Mouse (Mus musculus) lung, embryonic 14.5 days (tissue): ENCODE data around the gene Rufy2. TPM values are rescaled to one million over a fixed set of nuclear protein-coding genes. Genes with fewer than 3 reads are reported as not detected.

Experiments used
- ATAC-seq: fragments of 200-750 bp; cut with Nextera tagmentation; 2 replicates; pipeline ENCODE4 v1.8.0; 2017; ENCODE audit warnings: mild to moderate bottlenecking, moderate TSS enrichment, moderate library complexity; ENCODE audit not compliant: insufficient read depth
- DNase-seq: peaks from one replicate; pipeline ENCODE4 v3.0.0-alpha.2; 2015
- H3K27ac ChIP-seq: fragments of 300-500 bp; sonication (generic); 2 replicates; pipeline ENCODE4 v1.5.1; 2014; ENCODE audit warnings: low read depth, mild to moderate bottlenecking, moderate library complexity
- H3K27me3 ChIP-seq: fragments of 300-500 bp; sonication (generic); 2 replicates; pipeline ENCODE4 v1.6.1; 2014; ENCODE audit warnings: low read length, control low read depth; ENCODE audit not compliant: insufficient read depth
- H3K36me3 ChIP-seq: fragments of 300-500 bp; sonication (generic); 2 replicates; pipeline ENCODE4 v1.6.1; 2014; ENCODE audit warnings: control low read depth; ENCODE audit not compliant: insufficient read depth
- H3K4me1 ChIP-seq: fragments of 300-500 bp; sonication (generic); 2 replicates; pipeline ENCODE4 v1.6.1; 2014; ENCODE audit warnings: antibody characterized with exemption, control low read depth; ENCODE audit not compliant: insufficient read depth
- H3K4me2 ChIP-seq: fragments of 300-500 bp; sonication (generic); 2 replicates; pipeline ENCODE4 v1.6.1; 2014; ENCODE audit warnings: mild to moderate bottlenecking
- H3K4me3 ChIP-seq: fragments of 300-500 bp; sonication (generic); 2 replicates; pipeline ENCODE4 v1.5.1; 2014; ENCODE audit warnings: low read depth, low read length
- H3K9ac ChIP-seq: fragments of 300-500 bp; sonication (generic); 2 replicates; pipeline ENCODE4 v1.6.1; 2014
- H3K9me3 ChIP-seq: fragments of 300-500 bp; sonication (generic); 2 replicates; pipeline ENCODE4 v1.6.1; 2016; ENCODE audit warnings: low read depth, low read length, control low read depth
- CTCF ChIP-seq: IDR thresholded peaks from 2 replicates; pipeline ENCODE4 v1.5.1; 2016; ENCODE audit warnings: antibody characterized with exemption, low read depth
- WGBS: fragments of 180-500 bp; shearing (Covaris S2); extraction: QIAGEN DNeasy Blood & Tissue Kit; methylation state at CpG from one replicate; pipeline ENCODE4 v1.1.7; 2014; 5-methylcytosine and 5-hydroxymethylcytosine counted together
- polyA plus RNA-seq: library from polyadenylated mRNA; unstranded; fragments of >200 nt; fragmentation: Nextera tagmentation; extraction: Ambion mirVana; gene quantifications from 2 replicates; pipeline ENCODE4 v1.2.1, GENCODE M21; 2014

The Rufy2 gene
- polyA plus RNA-seq, result 16.9 and 18.8 TPM in 2 replicates

DNA sequence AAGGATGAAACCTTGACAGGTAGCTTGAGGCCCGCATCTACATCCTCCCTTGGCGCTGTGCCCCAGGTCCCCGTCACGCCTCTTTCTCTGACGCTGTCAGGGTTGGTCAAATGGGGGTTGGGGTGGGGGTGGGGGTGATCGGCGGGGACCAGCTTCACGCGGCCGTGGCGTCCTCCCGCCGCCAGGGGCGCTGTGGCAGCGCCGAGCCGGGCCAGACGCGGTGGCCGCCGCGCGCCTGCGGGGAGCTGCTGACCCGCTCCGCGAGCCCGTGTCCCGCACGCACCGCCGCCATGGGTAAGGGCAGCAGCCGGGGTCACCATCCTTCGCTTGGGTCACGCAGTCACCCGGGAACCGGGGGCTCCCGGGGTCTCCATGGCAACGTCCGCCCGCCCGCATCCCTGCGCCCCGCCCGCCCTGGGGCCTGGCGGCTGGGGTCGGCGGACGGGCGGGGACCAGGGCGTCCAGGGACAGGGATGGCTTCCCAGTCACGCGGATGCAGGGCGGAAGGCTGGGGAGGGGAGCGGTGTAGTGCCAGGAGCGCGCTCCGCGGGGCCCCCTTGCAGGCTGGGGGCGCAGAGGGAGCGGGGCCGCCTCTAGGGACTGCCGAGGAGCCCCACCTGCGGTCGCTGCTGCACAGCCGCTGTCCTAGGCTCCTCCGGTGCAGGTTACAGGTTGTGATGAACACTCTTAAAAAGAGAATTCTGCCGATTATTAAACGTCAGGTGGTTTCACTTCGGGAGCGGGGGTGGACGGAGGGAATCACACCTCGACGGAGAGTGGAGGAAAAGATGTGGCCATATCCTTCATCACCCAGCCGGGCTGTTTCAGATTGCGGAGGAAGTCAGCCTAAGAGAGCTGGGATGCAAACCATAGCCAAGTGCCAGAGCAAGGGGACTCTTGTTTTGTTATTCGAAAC, at the start of gene Rufy2:
Rufy2 (plus strand) TSS at position 185 of the 916 bp plus-strand sequence.
- ATAC-seq (peak; percentile 94), DNase-seq (peak; percentile 90)
- Histone ChIP-seq H3K4me3 (peak within 1 kb of the TSS; percentile 88), H3K27me3 (no peaks in the 10 kb centered on the region), H3K27ac (peak within 1 kb of the TSS; percentile 54; the same call in 1 of the 2 replicates), H3K9me3 (no peaks in the 10 kb centered on the region), H3K4me1 (no peaks in the 10 kb centered on the region), H3K4me2 (peak within 1 kb of the TSS; percentile 74), H3K9ac (peak within 1 kb of the TSS; percentile 81), H3K36me3 (peaks cover 15% of the 10 kb centered on the region; the same call in 1 of the 2 replicates)
- WGBS, result under 1% methylated on average over 74 of the region's 77 CpGs
- peak; percentile 51 for TF ChIP-seq CTCF

DNA sequence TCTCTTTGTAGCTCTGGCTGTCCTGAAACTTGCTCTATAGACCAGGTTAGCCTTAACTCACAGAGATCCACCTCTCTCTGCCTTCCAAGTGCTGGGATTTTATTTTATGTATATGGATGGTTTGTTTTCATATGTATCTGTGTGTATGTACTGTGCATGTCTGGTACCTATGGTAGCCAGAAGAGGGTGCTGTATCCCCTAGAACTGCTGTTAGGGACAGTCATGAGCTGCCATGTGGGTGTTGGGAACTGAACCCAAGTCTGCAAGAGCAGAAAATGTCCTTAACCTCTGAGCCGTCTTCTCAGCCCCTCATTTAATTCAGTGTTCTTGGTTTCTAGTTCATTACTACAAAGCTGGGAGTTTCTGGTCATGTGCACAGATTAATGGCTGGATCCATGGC, 47.6 kb upstream of the Rufy2 start:
- ATAC-seq (no peak), DNase-seq (no peak)
- Histone ChIP-seq H3K4me2 (no peak overlapping the region), H3K27me3 (no peaks in the 10 kb centered on the region), H3K9ac (no peak overlapping the region), H3K4me1 (no peaks in the 10 kb centered on the region), H3K27ac (no peak overlapping the region), H3K4me3 (no peak overlapping the region), H3K36me3 (peaks cover 36% of the 10 kb centered on the region), H3K9me3 (no peaks in the 10 kb centered on the region)
- 97% methylated on average over 1 of the region's 1 CpGs for WGBS
- TF ChIP-seq CTCF, result no peak

DNA sequence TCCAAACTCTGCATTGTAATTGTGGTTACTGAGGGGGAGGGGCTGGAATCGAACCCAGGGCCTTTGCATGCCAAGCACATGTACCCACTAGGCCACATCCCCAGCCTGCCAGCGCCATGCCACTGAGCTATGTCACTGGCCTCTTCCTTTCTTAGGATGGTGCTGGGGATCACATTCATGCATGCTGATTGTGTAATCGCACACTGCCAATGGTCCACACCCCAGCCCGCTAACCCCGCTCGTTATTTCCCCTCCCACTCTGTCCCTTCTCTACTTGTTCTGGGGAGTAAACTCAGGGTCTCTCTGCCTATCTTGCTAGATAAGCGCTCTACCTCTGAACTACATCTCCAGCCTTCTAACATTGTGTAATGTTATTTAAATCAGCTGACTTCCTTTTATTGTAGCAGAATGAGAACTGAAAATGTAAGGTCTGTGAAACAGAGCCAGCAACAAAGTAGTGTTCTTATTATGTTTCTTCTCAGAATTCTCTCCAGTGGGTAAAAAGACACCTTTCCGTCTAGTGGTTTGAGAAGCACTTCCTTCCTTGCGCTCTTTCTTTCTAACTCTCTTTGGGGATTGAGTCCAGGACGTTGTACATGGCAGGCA, 34.9 kb upstream of the Rufy2 start:
- no peaks in the 10 kb centered on the region for H3K4me1 ChIP-seq

DNA sequence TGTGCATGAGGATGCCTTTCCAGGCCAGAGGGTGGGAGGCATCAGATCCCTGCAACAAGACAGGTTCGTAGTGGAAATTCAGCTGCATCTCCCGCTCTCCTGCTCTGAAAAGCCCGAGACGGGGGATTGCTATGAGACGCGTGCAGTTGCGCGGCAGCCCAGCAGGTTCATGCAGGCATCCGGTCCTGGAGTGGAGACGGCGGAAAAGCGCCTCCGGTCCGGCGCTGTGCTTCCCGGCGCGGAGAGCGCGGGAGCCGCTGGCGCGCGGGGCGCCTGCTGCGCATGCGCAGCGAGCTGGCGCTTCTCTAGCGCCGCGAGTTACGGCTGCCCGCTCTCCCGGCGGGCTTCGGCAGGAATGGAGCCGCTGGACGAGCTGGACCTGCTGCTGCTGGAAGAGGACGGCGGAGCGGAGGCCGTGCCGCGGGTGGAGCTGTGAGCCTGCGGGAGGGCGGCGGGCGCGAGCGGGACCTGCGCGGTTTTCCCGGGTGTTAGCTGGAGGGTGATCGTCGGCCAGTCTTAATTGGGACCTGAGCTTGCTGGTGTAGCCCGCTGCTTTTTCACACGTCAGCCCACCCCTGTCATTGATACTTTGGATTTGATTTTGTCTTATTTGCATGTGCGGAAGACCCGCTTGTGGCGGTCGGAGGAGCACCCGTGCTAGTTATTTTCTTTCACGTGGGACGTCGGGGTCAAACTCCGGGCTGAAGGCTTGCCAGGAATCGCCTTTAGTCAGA, 33.1 kb upstream of the Rufy2 start, which contains the start of gene Dna2:
Dna2 (plus strand) TSS at position 289 of the 734 bp plus-strand sequence.
- H3K4me2 ChIP-seq, result peak within 1 kb of the TSS; percentile 79
- H3K9me3 ChIP-seq, result no peaks in the 10 kb centered on the region
- H3K36me3 ChIP-seq, result peaks cover 48% of the 10 kb centered on the region
- H3K4me1 ChIP-seq, result no peaks in the 10 kb centered on the region
- ATAC-seq, result peak; percentile 91
- peak; percentile 95 for DNase-seq
- H3K27me3 ChIP-seq, result no peaks in the 10 kb centered on the region
- peak within 1 kb of the TSS; percentile 83 for H3K27ac ChIP-seq
- peak within 1 kb of the TSS; percentile 75 for H3K9ac ChIP-seq
- WGBS, result under 1% methylated on average over 68 of the region's 68 CpGs
- TF ChIP-seq CTCF, result peak; percentile 44
- peak within 1 kb of the TSS; percentile 68 for H3K4me3 ChIP-seq

More for the DNA sequence above, 34.9 kb upstream of the Rufy2 start:
- Histone ChIP-seq H3K4me2 (no peak overlapping the region), H3K27me3 (no peaks in the 10 kb centered on the region), H3K4me3 (no peak overlapping the region), H3K9ac (no peak overlapping the region), H3K9me3 (no peaks in the 10 kb centered on the region), H3K36me3 (peaks cover 42% of the 10 kb centered on the region), H3K27ac (no peak overlapping the region)
- 87% methylated on average over 10 of the region's 10 CpGs for WGBS
- no peak for DNase-seq
- no peak for ATAC-seq
- no peak for TF ChIP-seq CTCF

DNA sequence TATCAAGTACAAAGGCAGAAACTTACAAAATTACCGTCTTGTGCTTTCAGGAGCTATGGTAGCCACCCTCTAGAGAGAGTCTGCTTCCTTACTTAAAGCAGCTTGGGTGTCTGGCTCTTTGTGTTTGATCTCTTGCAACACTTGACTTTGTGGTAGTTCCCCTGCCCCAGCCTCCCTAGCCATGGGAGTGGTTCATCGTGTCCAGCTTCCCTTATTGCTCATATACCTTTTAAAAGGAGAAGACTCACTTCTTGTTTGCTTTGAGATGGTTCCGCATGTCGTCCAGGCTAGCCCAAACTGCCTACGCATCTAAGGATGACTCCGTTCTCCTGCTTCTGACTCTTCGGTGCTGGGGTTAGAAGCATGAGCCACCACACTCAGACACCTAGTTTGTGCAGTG, 31.5 kb upstream of the Rufy2 start:
- no peak overlapping the region for H3K4me3 ChIP-seq
- no peaks in the 10 kb centered on the region for H3K27me3 ChIP-seq
- no peak overlapping the region for H3K4me2 ChIP-seq
- DNase-seq (no peak), ATAC-seq (no peak)
- H3K9ac ChIP-seq, result no peak overlapping the region
- no peaks in the 10 kb centered on the region for H3K9me3 ChIP-seq
- WGBS, result 94% methylated on average over 7 of the region's 7 CpGs
- H3K4me1 ChIP-seq, result no peaks in the 10 kb centered on the region
- H3K36me3 ChIP-seq, result peaks cover 39% of the 10 kb centered on the region
- no peak overlapping the region for H3K27ac ChIP-seq
- no peak for TF ChIP-seq CTCF

DNA sequence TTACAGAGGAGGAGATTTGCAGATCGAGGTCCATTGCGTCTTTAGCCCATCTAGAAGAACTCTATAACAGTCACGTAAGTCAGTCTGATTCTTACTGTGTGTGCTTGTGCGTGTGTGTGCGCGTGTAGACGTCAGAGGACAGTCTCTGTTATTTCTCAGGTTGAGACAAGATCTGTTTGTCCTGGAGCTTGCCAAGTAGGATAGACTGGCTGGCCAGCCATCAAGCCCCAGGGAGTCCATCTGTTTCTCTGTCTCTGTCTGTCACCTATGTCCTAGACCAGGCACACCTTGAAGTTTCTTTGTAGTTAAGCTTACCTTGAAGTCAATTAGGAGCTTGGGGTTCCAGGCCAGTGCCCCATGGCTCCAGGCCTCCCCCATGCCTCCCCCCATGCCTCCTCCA, 16.1 kb upstream of the Rufy2 start:
- Histone ChIP-seq H3K27ac (no peak overlapping the region), H3K4me3 (no peak overlapping the region), H3K9ac (no peak overlapping the region), H3K9me3 (no peaks in the 10 kb centered on the region), H3K36me3 (peaks cover 88% of the 10 kb centered on the region), H3K27me3 (no peaks in the 10 kb centered on the region), H3K4me2 (no peak overlapping the region), H3K4me1 (no peaks in the 10 kb centered on the region)
- no peak for ATAC-seq
- 93% methylated on average over 7 of the region's 7 CpGs for WGBS
- DNase-seq, result no peak
- TF ChIP-seq CTCF, result no peak
